Mouse (Mus musculus) liver (tissue): ENCODE data around the gene Gm12184.
"Not testable (repeated sequence)": the region's sequence is repeated elsewhere in the genome, so short reads cannot be mapped to it uniquely, and the experiment has no call there.

Experiments
- DNase-seq: peaks from one replicate; pipeline ENCODE4 v3.0.0-alpha.2; 2020; ENCODE audit warnings: mixed read lengths

Gene Gm12184

DNA sequence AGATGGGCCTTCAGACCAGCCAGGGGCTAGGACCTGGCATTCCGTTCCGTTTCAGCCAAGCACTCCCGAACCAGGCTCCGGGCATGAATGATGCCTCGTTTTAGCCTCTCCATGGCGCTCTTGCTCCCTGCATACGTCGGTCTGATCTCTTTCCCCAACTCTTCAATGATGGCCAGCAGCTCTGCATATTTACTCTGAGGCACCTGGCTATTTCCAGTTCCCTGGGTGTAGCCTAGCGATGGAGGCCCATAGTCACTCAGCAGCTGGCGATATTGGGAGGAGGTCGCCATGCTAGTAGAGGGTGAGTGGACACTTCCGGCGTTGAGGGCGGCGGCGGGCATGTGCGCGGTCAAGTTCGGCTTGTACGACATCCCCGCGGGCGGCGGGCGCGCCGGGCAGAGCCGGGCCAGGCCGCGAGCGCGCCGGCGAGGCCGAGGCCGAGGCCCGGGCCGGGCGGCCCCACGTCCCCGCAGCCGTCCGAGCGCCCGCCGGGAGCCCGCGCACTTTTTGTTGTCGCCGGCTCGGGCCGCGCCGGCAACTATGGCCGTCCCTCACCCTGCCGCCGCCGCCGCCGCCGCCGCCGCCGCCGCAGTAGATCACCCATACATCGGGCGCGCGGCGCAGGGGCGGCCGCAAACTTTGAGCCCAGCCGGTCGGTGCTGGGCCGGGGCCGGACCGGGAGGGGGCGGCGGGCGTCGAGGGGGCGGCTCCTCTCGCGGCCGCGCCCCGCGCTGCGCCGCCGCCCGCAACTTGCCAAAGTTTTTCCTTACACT is at the start of gene Gm12184, which contains the start of gene Trim7:
Gm12184 (minus strand) TSS at position 677 of the 773 bp plus-strand sequence.
Trim7 (plus strand) TSS at position 162 of the 773 bp plus-strand sequence.
- DNase-seq = not testable (repeated sequence)

DNA sequence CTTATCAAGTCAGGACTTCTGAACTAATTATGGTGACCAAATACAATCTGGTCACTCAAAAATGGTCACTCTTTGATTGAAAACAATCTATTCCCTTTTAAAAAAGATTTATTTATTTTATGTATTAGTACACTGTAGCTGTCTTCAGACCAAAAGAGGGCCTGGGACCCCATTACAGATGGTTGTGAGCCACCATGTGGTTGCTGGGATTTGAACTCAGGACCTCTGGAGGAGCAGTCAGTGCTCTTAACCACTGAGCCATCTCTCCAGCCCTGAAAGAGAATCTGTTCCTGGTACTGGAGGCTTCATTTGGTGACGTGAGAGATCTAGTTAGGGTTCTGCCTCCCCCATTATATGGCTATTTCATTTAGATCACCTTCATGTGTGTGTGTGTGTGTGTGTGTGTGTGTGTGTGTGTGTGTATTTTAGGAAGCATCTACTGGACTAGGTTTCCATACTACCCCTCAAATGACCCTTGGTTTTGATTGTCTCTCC is 48.9 kb upstream of the Gm12184 start:
- not testable (repeated sequence) for DNase-seq

- DNase-seq = peak; percentile 73
These were observed 48.0 kb upstream of the Gm12184 start for GRCm38 (mm10) chr11:48874465-48874864.

DNA sequence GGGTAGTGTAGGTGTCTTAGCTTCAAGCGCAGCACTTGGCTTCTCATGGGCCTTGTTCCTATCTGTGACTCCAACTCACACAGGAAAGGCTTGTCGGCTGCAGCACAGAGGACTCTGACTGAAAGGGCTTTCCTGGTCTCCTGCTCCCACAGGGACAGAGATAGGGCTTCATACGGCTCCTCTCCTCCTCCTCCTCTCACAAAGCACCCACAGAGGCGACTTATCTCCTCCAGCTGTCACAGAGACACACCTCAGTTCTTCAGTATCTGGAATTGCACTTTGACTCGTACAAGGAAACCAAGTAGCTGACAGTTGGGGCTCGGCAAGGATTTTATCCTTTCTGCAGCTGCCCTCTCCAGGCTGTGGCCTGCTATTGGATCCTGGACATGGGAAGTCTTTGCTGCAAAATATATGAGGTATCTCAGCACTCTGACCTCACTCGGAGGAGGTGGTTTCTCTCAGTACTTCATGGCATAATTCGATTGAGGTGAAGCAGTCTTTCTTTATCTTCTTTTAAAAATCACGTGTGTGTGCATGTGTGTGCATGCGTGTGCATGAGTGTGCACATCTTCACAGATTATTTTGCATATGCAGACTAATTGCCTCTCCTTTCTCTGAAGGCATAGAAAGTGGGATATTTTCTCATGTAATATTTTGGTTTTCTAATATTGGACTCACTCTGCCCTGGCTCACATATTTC is 47.3 kb upstream of the Gm12184 start:
- peak; percentile 78 for DNase-seq

DNA sequence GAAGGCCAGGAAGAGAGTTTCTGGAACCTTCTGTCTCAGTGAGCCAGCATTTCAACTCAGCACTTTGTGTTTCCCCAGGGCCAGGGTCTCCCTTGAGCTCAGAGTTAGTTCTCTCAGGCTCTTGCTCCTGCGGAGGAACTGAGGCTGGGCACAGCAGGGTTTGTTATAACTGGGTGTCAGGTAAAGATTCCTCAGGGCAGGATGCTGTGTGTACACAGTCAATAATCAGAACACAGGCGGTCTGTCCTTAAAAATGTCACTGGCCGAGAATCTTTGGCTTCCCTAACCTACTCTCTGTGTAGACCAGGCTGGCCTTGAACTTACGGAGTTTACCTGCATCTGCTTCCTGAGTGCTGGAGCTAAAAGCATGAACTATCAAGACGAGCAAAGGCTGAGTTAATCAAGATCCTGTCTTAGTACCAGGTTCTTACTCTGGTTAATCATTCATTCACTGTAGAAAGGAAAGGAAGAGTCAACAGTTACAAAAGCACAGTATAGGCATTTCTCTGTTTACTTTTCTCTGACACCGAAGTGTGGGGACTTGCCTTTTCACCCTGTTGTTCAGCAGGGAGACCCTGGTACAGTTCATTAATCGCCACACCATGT is 46.3 kb upstream of the Gm12184 start:
- DNase-seq = peak; percentile 11

- peak; percentile 60 for DNase-seq
These were observed 45.5 kb upstream of the Gm12184 start for GRCm38 (mm10) chr11:48871817-48872541.

GRCm38 (mm10) chr11:48871201-48871772 is 44.8 kb upstream of the Gm12184 start, which contains the start of gene Irgm1:
Gene Irgm1, minus strand, starts transcription at chr11:48871683.
- peak; percentile 83 for DNase-seq

DNA sequence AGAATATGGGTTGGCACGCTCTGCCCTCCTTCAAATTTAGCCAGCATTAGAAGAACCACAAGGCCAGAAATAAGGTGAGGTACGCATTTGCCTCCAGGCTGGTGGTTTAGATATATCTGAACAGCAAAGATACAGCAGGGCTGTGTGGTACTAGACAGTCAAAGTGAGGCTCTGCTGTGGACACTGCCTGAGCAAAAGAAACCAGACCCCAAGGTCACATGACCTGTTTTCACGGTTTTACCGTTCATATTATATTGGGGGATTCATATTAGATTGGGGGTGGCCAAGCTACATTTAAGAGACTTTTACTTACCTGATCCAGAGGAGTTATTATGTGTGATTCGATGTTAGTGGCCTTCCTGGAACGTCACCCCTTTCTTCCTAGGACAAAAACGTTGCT is 44.3 kb upstream of the Gm12184 start:
- DNase-seq = peak; percentile 38

DNA sequence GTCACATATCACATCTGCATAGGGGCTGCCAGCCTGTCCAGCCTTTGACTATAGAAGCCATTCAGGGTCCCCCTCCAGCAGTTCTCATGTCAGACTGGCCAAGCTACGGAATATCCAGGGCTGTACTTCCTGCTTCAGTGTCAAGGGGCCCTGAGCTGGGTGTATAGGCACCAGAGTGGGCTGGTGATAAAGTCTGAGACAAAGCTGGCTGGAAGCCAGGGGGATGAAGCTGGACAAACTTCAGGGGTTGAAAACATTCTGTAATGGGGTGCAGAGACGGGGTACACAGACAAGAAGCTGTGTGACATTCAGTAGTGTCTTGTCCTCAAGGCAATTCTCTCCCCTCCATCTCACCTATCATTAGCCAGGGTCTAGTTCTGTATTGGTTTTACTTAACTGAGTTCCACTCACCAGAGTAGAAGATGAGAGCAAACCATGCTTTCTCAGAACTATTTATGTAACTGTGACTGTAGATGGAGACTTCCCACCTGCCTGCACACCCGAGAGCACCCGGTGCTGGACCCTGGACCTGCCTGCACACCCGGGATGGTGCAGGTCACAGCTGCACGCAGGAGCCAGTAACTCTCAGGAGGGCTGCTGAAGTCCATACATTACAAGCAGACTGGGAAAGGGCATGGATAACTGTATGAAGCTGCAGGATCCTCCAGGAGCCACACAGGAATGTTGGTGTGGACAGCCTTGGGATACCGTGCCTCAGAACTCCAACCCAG is 43.1 kb upstream of the Gm12184 start:
- peak; percentile 46 for DNase-seq

DNA sequence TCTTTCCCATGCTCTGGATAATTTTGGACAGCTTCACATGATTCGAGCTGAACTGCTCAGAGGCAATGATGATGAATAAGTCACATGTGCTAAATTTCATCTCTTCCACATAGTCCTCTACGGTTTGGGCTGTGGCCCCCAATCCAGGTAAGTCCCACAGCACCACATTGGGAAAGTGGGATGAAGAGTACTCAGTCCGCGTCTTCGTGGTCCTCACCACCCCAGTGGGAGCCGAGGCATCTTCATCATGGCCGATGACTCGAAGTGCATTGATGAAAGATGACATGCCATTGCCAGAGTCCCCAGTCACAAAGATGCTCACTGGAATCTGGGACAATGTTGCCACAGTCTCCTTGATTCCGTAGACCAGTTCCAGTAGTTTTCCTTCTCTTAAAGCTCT is 40.0 kb upstream of the Gm12184 start:
- no peak for DNase-seq

GRCm38 (mm10) chr11:48863808-48864207 is 37.4 kb upstream of the Gm12184 start:
- no peak for DNase-seq

- no peak for DNase-seq
These were observed 36.4 kb upstream of the Gm12184 start for GRCm38 (mm10) chr11:48862784-48863319.

DNA sequence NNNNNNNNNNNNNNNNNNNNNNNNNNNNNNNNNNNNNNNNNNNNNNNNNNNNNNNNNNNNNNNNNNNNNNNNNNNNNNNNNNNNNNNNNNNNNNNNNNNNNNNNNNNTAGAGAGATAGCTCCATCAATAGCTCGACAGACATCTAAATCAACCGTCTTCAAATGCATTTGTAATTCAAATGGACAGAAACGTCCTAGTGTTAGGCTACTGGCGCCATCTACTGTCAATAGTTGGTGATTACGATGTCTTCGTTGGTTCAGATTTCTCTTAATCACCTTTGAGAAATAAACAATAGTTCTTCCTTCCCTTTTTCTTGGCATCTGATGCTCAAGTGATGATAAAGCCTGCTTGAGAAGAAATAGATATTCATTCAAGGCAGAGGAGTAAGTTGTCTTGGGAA is 32.6 kb upstream of the Gm12184 start:
- DNase-seq = peak; percentile 47

DNA sequence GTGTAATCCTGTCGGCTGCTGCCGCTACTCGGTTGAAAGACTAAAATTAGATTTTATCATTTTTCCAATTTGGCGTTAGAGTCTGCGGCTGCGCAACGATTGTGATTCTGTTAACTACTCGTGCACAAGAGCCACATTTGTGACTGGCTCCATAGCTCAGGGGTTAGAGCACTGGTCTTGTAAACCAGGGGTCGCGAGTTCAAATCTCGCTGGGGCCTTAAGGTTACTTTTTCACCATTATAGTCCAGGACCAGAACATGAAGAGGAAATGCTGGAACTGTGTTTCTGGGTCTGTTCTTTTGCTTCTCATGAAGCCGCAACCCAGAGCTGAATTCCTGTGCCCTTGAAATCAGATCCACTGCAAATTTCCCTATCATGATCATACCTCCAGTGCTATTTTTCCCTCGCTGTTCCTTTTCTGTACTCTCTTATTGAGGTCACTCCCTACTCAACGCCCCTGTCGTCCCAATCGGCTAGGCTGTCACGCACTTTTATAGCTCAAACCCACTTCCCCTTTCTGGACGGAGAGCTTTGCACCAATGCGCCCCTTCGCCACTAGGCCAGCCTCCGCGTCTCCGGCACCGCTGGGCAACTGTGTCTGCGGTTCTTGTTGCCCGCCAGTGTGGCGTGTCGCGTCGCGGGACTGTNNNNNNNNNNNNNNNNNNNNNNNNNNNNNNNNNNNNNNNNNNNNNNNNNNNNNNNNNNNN is 27.2 kb upstream of the Gm12184 start:
- peak; percentile 86 for DNase-seq

- DNase-seq = no peak
These were observed 26.4 kb upstream of the Gm12184 start for GRCm38 (mm10) chr11:48852624-48853473.

DNA sequence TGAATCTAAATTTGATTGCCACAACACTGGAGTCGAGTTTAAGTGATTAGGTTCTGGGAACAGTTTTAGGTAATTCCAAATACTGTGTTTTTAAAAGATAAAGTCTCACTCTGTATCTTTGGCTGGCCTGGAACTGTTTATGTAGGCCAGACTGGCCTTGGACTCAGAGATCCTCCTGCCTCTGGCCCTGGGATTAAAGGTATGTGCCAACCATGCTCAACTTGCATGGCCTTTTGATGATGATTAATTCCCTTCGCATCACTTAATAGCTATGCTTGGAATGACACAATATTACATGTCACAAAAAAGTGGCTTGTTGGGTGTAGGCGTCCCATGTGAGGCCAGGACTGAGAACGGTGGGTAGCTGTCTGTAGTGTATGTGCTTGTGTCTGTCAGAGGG is 25.7 kb upstream of the Gm12184 start:
- no peak for DNase-seq

- DNase-seq = peak; percentile 18
These were observed 25.0 kb upstream of the Gm12184 start for GRCm38 (mm10) chr11:48851270-48851995.

GRCm38 (mm10) chr11:48850240-48850639 is 23.8 kb upstream of the Gm12184 start:
- DNase-seq = no peak

DNA sequence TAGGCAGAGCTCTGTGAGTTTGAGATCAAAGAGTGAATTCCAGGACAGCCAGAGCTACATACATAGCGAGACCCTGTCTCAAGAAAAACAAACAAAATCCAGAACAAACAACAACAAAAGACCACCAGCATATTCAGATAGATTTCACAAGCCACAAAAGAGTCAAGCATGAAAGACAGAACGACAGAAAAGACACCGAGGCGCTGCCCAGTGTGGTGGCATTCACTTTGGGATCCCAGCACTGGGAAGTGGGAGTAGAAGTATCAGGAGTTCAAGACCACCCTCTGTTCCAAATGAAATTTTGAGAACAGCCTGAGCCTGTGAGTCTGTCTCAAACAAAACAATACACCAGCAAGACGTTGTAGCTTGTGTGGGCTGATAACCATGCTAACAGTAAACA is 20.4 kb upstream of the Gm12184 start:
- no peak for DNase-seq
